Mouse (Mus musculus) lung, embryonic 14.5 days (tissue): ENCODE measurements at regions not wholly inside any gene's neighbourhood (a gene's known extent, or its start where the extent isn't known, plus 50 kb on each side); places are given as distances from the start of the nearest gene placed in this dataset.

Experiments used
- ATAC-seq: fragments of 200-750 bp; cut with Nextera tagmentation; 2 replicates; pipeline ENCODE4 v1.8.0; 2017; ENCODE audit warnings: mild to moderate bottlenecking, moderate TSS enrichment, moderate library complexity; ENCODE audit not compliant: insufficient read depth
- DNase-seq: peaks from one replicate; pipeline ENCODE4 v3.0.0-alpha.2; 2015
- H3K27ac ChIP-seq: fragments of 300-500 bp; sonication (generic); 2 replicates; pipeline ENCODE4 v1.5.1; 2014; ENCODE audit warnings: low read depth, mild to moderate bottlenecking, moderate library complexity
- H3K27me3 ChIP-seq: fragments of 300-500 bp; sonication (generic); 2 replicates; pipeline ENCODE4 v1.6.1; 2014; ENCODE audit warnings: low read length, control low read depth; ENCODE audit not compliant: insufficient read depth
- H3K36me3 ChIP-seq: fragments of 300-500 bp; sonication (generic); 2 replicates; pipeline ENCODE4 v1.6.1; 2014; ENCODE audit warnings: control low read depth; ENCODE audit not compliant: insufficient read depth
- H3K4me1 ChIP-seq: fragments of 300-500 bp; sonication (generic); 2 replicates; pipeline ENCODE4 v1.6.1; 2014; ENCODE audit warnings: antibody characterized with exemption, control low read depth; ENCODE audit not compliant: insufficient read depth
- H3K4me2 ChIP-seq: fragments of 300-500 bp; sonication (generic); 2 replicates; pipeline ENCODE4 v1.6.1; 2014; ENCODE audit warnings: mild to moderate bottlenecking
- H3K4me3 ChIP-seq: fragments of 300-500 bp; sonication (generic); 2 replicates; pipeline ENCODE4 v1.5.1; 2014; ENCODE audit warnings: low read depth, low read length
- H3K9ac ChIP-seq: fragments of 300-500 bp; sonication (generic); 2 replicates; pipeline ENCODE4 v1.6.1; 2014
- H3K9me3 ChIP-seq: fragments of 300-500 bp; sonication (generic); 2 replicates; pipeline ENCODE4 v1.6.1; 2016; ENCODE audit warnings: low read depth, low read length, control low read depth
- CTCF ChIP-seq: IDR thresholded peaks from 2 replicates; pipeline ENCODE4 v1.5.1; 2016; ENCODE audit warnings: antibody characterized with exemption, low read depth
- WGBS: fragments of 180-500 bp; shearing (Covaris S2); extraction: QIAGEN DNeasy Blood & Tissue Kit; methylation state at CpG from one replicate; pipeline ENCODE4 v1.1.7; 2014; 5-methylcytosine and 5-hydroxymethylcytosine counted together

GRCm38 (mm10) chr3:117412896-117413747 lies 52.4 kb upstream of the Plppr4 start:
- TF ChIP-seq CTCF: no peak
- Histone ChIP-seq H3K4me2 (no peak overlapping the region), H3K9ac (no peak overlapping the region), H3K4me3 (no peak overlapping the region), H3K9me3 (no peaks in the 10 kb centered on the region), H3K27me3 (no peaks in the 10 kb centered on the region), H3K36me3 (no peaks in the 10 kb centered on the region), H3K27ac (no peak overlapping the region), H3K4me1 (no peaks in the 10 kb centered on the region)
- no peak for ATAC-seq
- DNase-seq: no peak
- 76% methylated on average over 4 of the region's 4 CpGs for WGBS
